Mouse (Mus musculus) urinary bladder, postnatal 10 days (tissue): ENCODE measurements around the gene Psmd7.
A peak's percentile ranks its signal among the peaks of the same experiment; 100 is the strongest.

Experiments
- DNase-seq: peaks from one replicate; pipeline ENCODE4 v3.0.0; 2022; ENCODE audit warnings: low spot score

The Psmd7 gene

DNA sequence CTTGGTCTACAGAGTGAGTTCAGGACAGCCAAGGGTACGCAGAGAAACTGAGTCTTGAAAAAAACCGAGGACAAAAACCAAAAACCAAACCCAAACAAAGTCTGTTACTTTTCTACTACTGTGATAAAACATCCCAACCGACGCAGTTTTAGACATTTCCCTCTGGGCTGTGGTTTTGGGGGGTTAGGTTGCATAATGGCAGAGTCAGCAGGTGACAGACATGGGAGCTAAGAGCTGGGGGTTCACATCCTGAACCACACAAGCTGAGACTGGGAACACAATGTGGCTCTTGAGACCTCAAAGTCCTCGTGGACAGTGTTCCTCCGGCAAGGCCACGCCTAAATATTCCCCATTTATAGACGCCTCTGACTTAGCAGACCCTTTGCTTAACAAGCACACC lies 10.1 kb downstream of the Psmd7 start:
- DNase-seq, result no peak

DNA sequence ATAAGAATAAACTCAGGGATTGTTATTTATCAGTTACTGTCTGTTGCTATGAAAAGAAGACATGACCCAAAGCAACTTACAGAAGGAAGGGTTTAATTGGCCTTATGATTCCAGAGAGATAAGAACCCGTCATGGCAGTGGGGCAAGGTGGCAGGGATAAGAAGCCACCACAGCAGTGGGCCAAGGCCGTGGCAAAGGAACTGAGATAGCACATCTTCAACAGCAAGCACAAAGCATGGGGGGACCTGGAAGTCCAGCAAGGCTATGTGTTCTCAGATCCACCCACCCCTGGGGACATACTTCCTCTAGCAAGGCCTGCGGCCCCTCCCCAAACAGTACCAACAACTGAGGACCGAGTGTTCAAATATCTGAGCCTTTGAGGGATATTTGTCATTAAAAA lies 10.6 kb downstream of the Psmd7 start:
- no peak for DNase-seq

DNA sequence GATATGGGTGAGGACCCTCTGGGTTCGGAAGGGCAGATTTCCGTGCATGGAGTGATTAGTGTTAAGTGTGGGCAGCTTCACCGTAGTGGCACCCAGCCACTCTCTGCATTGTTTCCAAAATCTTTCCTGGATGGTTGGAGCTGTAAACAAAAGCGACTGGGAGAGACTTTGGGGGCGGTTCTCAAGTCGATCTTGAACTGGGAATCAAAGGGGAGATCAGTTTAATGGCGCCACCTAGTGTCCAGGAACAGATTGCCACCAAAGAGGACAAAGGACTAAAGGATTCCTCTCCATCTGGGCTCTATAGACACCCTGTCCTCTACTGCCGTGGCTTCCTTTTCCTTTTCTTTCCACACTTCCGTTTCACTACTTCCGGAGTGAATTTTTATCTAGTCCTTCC lies 11.6 kb downstream of the Psmd7 start:
- DNase-seq, result peak; percentile 38

- DNase-seq, result no peak
Measured at GRCm38 (mm10) chr8:107574771-107575170, 13.5 kb downstream of the Psmd7 start.

GRCm38 (mm10) chr8:107572497-107572896 lies 15.8 kb downstream of the Psmd7 start:
- DNase-seq, result no peak

- no peak for DNase-seq
Measured at GRCm38 (mm10) chr8:107571486-107572135, 16.7 kb downstream of the Psmd7 start.

DNA sequence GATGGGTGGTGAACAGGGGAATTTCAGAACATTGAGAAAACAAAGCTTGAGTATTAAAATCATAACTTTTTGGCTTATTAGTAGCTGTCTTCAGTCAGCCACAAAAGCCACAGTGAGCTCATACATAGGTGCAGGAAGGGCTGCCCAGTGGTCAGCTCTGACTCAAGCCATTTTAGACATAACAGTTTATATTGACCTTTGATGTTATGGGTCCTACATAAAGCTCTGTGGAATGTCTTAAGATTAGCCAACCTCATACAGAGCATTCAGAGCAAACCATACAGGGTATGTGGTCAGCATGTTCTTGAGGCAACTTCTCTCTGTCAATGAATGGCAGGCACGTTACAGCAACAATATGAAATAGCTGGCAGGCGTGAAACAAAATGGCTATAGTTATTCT lies 17.2 kb downstream of the Psmd7 start:
- DNase-seq, result no peak

DNA sequence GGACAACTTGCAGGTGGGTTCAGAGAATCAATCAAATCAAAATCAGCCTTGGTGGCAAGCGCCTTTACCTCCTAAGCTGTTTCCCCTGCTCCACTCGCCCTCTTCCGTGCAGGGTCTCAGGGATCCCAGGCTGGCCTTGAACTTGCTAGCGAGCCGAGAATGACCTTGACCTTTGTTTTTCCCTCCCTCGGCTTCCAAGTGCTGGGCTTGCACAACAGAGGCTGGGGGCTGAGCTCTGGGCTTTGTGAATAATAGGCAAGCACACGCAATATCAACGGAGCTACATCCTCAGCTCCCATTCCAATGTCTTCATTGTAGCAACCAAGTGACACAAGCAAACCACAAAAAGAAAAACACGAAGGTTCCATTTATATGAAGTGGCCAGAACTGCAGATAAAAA lies 26.1 kb downstream of the Psmd7 start:
- no peak for DNase-seq

- DNase-seq, result no peak
Measured at GRCm38 (mm10) chr8:107560820-107561536, 27.3 kb downstream of the Psmd7 start.

- no peak for DNase-seq
Measured at GRCm38 (mm10) chr8:107556511-107556936, 31.7 kb downstream of the Psmd7 start.

GRCm38 (mm10) chr8:107555231-107555630 lies 33.0 kb downstream of the Psmd7 start:
- no peak for DNase-seq

DNA sequence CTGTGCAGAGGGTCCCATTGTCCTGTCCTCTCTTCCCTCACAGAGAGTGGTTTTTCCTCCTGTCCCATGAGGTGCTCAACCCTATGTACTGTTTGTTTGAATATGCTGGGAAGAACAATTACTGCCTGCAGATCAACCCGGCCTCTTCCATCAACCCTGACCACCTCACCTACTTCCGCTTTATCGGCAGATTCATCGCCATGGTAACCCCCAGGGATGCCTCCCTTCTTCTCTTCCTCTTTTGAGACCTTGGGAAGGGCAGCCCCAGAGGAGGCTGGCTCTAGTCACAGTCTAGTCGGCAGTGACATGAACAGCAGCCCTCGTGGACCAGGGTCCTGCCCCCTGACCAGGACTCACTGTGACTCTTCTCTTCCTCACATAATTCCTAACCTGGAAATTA lies 36.0 kb downstream of the Psmd7 start:
- no peak for DNase-seq

DNA sequence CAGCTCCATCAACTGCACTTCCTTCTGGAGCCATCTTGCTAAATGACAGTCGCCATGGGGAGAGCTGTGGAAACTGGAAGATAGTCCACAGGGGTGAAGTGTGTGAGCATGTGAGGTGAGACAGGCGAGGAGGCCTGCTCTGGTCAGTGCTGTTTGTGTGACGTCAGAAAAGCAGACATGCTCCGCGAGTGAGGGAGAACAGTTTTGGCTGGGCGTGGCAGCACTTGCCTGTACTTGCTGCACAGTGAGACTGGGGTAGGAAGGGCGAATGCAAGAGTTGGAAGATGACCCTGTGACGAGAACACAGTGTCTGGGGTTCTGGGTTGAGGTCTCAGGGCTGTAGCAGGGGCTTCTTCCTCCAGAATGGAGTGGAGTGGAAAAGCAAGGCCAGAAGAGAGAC lies 41.4 kb downstream of the Psmd7 start:
- no peak for DNase-seq

DNA sequence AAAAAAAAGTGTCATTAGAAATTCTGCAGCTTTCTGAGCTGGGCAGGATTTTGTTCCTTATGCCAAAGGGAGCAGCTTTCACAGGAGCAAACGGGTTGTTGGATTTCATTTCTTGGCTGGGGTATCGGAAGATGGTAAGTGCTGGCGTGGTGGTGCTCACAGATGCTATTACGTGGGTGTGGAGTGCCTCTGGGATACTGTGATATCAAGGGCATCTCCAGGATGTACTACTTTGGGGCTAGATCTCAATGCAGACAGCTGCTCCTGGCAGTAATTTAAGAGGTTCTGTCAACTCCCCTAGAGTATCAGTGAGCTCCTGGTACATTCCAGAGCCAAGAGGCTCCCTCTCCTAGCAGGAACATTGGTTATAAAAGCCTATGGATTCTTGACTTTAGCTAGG lies 42.1 kb downstream of the Psmd7 start:
- DNase-seq, result no peak

DNA sequence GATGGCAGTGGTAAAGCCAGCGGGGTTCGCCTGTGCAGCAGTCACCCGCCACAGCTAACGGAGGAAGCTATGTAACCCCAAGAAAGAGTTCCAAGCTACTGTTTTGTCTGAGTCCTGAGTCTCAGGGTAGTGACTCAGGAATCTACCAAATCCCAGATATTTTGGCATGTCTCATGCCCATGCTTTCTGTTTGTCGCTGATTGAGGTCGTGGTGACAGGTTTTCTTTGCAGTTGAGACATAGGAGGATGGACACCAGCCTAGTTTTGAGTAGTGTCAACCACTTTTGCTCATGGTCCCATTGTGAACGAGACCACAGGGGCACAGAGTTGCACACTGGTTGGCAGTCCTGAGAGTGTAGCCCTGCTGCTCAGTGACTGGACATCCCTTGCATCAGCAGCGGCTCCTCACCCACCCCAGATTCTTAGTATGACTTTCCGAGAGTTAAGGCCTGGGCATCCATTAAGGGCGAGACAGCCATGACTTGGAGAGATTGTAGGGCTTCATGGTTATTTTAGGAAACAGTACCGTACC lies 42.6 kb downstream of the Psmd7 start:
- DNase-seq, result no peak

- DNase-seq, result no peak
Measured at GRCm38 (mm10) chr8:107544651-107545174, 43.6 kb downstream of the Psmd7 start.

DNA sequence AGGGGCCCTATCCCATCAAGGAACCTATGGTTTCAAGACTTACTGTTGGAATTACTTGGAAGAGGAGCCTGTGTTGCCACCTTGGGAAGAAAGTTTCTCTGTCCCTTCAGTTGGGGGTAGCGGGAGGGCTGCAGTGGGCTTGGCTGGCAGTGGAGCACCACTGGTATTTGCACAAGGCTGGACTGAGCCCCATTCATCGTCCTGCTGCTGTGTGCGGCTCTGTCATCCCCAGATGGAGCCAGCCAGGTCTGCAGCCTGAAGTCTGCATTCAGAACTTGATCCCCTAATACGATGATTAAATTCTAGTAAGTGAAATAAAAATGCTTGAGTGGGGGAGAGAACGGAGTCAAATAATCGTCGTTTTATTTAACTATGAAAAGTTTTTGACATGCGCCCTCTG lies 44.1 kb downstream of the Psmd7 start:
- DNase-seq, result no peak

DNA sequence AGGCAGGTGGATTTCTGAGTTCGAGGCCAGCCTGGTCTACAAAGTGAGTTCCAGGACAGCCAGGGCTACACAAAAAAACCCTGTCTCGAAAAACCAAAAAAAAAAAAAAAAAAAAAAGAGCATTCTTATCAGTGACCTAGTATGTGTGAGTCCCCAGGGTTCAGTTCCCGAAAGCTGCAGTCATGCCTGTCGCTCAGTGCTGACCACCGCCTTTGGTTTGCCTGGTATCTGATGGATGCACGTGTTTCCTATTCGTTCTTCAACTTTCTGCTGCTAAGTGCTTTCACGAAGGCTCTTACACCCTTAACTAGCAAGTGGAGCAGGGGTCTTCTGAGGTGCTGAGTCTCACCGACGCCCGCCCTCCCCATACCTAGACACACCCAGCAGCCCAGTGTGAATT lies 44.5 kb downstream of the Psmd7 start:
- DNase-seq, result no peak

DNA sequence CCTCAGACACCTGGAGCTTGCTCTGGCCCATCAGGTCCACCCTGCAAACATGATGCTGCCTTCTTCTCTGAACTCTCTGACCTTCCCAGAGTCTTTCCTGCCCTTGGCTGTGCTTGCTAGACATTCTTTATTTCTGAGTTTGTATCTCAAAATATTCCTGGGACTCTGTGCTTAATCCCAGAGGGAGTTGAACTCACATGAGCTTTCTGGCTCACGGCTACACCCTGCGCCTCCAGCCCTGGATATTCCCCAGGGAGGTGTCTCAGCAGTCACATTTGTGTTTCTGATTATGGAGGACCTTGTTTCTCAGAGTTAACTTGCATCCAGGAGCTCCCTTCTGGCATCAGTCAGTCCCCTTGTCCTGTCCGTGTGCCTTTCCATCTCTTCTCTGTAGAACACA lies 46.1 kb downstream of the Psmd7 start:
- no peak for DNase-seq

DNA sequence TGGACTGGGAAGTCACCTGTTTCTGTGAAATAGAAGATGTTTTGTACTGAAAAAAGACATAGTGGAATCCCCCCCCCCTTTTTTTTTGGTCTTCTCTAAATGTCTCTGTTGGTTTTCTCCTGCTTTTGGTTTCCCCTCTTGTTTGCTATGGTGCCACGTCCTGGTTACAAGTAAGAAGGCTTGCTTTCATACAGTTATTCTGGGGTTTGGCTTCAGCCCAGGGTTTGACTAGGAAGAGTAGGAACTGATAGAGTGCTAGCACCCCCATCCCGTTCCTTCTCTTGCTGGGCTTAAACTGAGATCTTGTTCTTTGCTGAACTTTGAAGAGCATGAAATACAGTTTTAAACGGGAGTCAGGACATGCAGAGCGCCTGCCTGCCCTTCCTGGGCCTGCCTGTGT lies 46.9 kb downstream of the Psmd7 start:
- no peak for DNase-seq

- DNase-seq, result no peak
Measured at GRCm38 (mm10) chr8:107540623-107541022, 47.6 kb downstream of the Psmd7 start.

DNA sequence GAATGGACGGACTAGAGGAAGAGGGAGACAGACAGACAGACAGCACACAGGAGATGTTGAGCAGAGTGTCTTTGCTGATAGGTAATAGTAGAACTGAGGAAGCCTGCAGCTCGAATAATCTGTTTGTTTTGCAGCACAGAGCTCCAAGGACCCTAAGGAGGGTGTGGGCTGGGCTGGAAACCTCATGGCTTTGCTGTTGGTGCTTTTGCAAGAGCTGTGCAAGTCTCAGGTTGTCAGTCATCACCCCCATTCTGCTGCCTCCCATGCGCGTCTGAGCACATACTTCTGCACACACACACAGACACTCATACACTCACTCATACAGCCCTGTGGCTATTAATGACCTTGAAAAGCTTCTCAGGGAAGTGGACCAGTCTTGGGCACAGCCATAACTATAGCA lies 50.8 kb downstream of the Psmd7 start:
- DNase-seq, result no peak
